Mouse (Mus musculus) left cerebral cortex, adult 2 months (tissue): ENCODE measurements around the gene Ankrd31. TPM values are rescaled to one million over a fixed set of nuclear protein-coding genes. Genes with fewer than 3 reads are reported as not detected.
A peak's percentile ranks its signal among the peaks of the same experiment; 100 is the strongest.
"Not testable (repeated sequence)": the region's sequence is repeated elsewhere in the genome, so short reads cannot be mapped to it uniquely, and the experiment has no call there.

Experiments used
- DNase-seq, 2 experiments: peaks; one replicate each; pipeline ENCODE4 v3.0.0; 2021 to 2022; ENCODE audit warnings: low spot score in 2 of 2, mixed read lengths in 1 of 2; ENCODE audit errors: extremely low spot score in 1 of 2
- H3K27ac ChIP-seq: fragments of 200-600 bp; 2 replicates; pipeline ENCODE4 v1.8.1; 2022
- H3K4me3 ChIP-seq: fragments of 200-600 bp; 2 replicates; pipeline ENCODE4 v1.8.1; 2022
- CTCF ChIP-seq: fragments of 200-600 bp; IDR thresholded peaks from 2 replicates; pipeline ENCODE4 v1.8.1; 2022; ENCODE audit warnings: antibody characterized with exemption, mild to moderate bottlenecking, moderate library complexity
- intact Hi-C: fragments of 180-260 bp; cut with DNase I; formaldehyde crosslinking; loops from one replicate; pipeline ENCODE4 v1.15.1; 2025
- total RNA-seq, 2 experiments: library from RNA; stranded (reverse); gene quantifications; 2 replicates each; pipeline ENCODE4 v1.2.3; 2021

Ankrd31 gene
- total RNA-seq, 2 experiments from 2014 or later, result 0.57 TPM; not detected in 1

GRCm38 (mm10) chr13:96927781-96928180 is 179.7 kb downstream of the Ankrd31 start:
- no peak overlapping the region for H3K4me3 ChIP-seq
- intact Hi-C loops, result loop anchor here (5.0 kb wide), 1 partner anchor 145 kb away; no protein-coding TSS in a partner anchor
- no peak for TF ChIP-seq CTCF
- no peak for DNase-seq
- H3K27ac ChIP-seq, result peak overlapping the region; percentile 57

DNA sequence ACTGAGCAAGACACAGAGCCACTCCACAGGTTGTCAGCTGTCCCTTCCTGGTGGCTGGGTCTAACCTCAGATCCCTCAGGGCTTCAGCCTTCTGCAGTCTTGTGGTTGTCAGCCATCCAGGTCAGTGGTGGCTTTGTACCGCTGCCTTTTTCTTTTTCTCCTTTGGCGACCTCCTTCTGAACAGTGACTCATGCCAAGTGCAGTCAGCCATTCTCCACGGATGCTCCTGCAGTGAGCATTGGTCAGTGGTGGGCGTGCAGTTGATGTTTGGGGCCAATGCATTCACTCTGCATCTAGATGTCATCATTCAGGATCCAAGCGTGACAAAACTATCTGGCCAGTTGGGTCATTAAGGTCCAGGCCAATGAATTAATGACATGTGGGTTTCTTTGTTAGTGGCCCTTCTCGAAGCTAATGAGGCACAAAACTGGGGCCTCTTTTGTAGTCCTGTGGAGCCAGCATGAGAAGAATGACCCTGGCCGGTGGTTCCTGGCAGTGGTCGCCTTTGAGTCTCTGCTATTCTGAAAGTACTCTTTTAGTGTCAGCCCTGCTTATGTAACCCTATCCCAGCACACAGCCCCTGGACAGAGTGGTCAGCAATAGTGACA is 180.5 kb downstream of the Ankrd31 start:
- no peak for DNase-seq
- Histone ChIP-seq H3K4me3 (no peak overlapping the region), H3K27ac (peak overlapping the region; percentile 57; the same call in 1 of the 2 replicates)
- no peak for TF ChIP-seq CTCF
- intact Hi-C loops, result loop anchor here (5.0 kb wide), 1 partner anchor 144 kb away; no protein-coding TSS in a partner anchor

- no peak for TF ChIP-seq CTCF
- intact Hi-C loops, result loop anchor here (2.0 kb wide), 2 partner anchors 76 to 248 kb away; no protein-coding TSS in a partner anchor
- Histone ChIP-seq H3K4me3 (no peak overlapping the region), H3K27ac (peak overlapping the region; percentile 72)
- peak; percentile 39 to 64 for DNase-seq
Measured at GRCm38 (mm10) chr13:96932745-96933144, 184.7 kb downstream of the Ankrd31 start.

DNA sequence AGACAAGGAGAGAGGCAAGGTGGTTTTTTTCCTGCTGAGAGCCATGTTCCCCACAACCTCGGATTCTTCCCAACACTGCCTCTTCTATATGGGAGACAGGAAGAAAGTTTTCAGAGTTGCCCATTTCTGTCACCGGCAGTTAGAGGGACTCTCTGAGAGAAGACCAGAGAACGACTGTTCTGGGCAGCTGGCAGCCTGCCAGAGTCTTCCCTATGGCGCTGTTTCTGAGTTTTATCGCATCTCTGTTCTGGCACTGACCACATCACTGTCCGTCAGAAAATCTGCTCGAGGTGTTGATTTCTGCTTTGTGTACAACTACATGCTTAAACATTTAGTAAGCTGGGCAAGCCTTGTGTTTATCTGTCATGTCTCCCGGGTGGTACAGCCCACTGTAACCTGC is 185.3 kb downstream of the Ankrd31 start:
- Histone ChIP-seq H3K27ac (peak overlapping the region; percentile 74), H3K4me3 (no peak overlapping the region)
- no peak for TF ChIP-seq CTCF
- DNase-seq, result no peak
- intact Hi-C loops, result loop anchor here (2.0 kb wide), 2 partner anchors 75 to 249 kb away; no protein-coding TSS in a partner anchor

DNA sequence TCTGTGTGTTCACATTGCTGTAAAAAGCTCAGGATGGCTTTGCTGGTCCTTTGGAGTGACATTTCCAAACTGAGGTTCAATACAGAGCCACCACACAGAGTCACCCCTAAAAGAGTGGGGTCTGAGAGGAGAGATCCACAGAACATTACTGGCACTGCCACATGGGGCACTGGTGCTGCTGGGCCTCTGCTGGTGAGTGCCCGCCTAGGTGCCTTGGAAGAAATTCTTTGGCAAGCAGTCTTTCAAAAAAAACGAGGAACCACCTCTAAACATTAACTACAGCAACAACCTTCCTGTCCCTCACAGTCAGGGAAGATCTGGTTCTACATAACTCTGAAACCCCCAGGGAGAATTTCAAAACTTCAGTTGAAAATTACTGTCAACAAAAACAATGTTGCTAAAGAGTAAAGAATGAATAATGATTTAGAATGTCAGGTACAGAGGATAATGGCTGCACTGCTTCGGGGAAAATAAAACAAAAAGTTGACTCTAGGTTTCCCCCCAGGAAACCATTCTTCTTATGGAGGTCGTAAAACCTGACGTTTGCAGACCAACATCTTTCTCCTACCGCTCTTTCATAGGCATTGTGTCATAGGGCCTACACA is 188.2 kb downstream of the Ankrd31 start:
- DNase-seq, result no peak
- no peak; the same call in 1 of the 2 replicates for TF ChIP-seq CTCF
- Histone ChIP-seq H3K27ac (no peak overlapping the region), H3K4me3 (no peak overlapping the region)
- intact Hi-C loops, result no loop called here

DNA sequence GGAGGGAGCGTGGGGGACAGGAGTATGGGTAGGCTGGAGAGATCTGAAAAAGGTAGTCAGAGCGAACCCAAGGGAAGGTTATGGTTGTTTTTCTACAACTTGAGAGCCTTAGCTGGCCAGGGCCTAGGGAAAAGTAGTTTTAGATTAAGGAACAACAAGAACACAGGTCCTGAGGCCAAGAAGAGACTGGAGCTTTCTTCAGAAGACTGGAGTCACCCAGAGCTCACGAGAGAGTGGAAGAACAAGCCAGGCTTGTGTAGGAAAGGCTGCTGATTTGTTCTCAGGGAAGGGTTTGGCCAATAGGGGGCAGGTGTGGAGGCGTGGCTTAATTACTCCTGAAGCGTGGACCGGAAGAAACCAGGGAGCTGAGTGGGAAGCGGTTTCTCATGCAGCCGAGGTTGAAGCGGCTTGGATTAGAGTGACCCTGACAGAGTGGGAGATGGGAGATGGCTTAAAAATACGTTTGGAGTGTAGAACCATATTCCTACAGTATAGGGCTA is 189.0 kb downstream of the Ankrd31 start:
- no peak for DNase-seq
- Histone ChIP-seq H3K27ac (no peak overlapping the region), H3K4me3 (no peak overlapping the region)
- intact Hi-C loops, result no loop called here
- TF ChIP-seq CTCF, result no peak; the same call in 1 of the 2 replicates

DNA sequence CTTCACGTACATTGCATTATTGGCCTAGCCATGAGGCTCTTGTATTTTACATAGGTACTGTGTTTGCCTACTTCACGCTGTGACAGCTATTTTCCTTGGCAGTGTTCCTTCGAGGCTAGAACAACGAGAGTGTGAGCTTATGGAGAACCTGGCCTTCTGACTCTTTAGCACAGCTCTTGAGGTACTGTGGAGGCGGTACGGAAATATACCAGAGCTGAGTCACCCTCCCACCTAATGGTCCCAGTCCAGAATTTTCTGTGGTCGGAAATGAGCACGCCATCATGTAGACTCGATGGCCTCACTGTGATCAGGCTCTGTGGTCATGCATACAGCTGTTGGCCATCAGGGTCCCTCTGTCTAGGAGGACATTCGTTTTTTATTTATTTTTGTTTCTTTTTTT is 191.6 kb downstream of the Ankrd31 start:
- DNase-seq, result no peak
- intact Hi-C loops, result no loop called here
- Histone ChIP-seq H3K4me3 (no peak overlapping the region), H3K27ac (no peak overlapping the region; the same call in 1 of the 2 replicates)
- TF ChIP-seq CTCF, result no peak

- intact Hi-C loops, result not testable (repeated sequence)
Measured at GRCm38 (mm10) chr13:96941481-96941880, 193.4 kb downstream of the Ankrd31 start.

GRCm38 (mm10) chr13:96943571-96943970 is 195.5 kb downstream of the Ankrd31 start:
- no peak for TF ChIP-seq CTCF
- H3K27ac ChIP-seq, result peak overlapping the region; percentile 44; the same call in 1 of the 2 replicates
- peak in 1 of 2 experiments; percentile 53 for DNase-seq

More at GRCm38 (mm10) chr13:96941481-96941880, 193.4 kb downstream of the Ankrd31 start:
- not testable (repeated sequence) for DNase-seq, H3K27ac ChIP-seq, H3K4me3 ChIP-seq

DNA sequence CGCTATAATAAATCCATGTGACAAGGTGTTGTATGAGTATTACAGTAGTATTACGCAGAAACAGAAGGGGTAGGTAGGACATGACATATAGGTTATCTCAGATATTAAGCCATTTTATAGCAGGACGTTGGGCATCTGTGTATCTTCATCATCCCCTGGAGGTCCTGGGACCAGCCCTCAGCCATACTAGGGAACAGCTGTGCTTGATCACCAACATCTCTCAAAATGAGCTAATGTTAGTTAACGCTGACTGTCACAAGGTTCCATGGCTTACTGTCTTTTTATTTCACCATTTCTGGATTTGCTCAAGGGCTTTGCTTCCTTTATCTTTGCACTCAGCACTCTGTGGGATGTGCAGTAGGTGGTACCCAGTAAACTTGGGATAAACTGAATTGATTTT is 197.7 kb downstream of the Ankrd31 start:
- DNase-seq, result no peak
- intact Hi-C loops, result no loop called here
- Histone ChIP-seq H3K4me3 (no peak overlapping the region), H3K27ac (no peak overlapping the region)
- TF ChIP-seq CTCF, result no peak

More at GRCm38 (mm10) chr13:96943571-96943970, 195.5 kb downstream of the Ankrd31 start:
- intact Hi-C loops, result no loop called here
- H3K4me3 ChIP-seq, result no peak overlapping the region

GRCm38 (mm10) chr13:96947722-96948121 is 199.7 kb downstream of the Ankrd31 start:
- DNase-seq, result no peak
- intact Hi-C loops, result no loop called here

DNA sequence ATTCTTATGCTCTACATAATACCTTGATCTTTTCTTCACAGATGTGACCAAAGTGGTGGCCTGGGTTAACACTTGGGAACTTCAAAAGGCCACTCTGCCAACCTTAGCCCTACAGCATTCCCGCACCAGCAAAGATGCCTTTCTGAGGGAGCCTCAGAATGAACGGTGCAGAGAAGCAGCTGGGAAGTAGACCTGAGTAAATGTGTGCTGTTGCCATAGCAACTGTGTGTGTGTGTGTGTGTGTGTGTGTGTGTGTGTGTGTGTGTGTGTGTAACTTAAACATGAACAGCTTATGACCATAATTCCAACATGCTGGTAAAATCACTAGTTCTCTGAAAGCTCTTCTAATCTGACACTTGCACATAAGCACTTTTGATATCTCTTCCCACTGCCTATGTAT is 203.8 kb downstream of the Ankrd31 start:
- no peak overlapping the region for H3K27ac ChIP-seq
- intact Hi-C loops, result no loop called here
- DNase-seq, result no peak
- no peak overlapping the region for H3K4me3 ChIP-seq
- no peak for TF ChIP-seq CTCF

More at GRCm38 (mm10) chr13:96947722-96948121, 199.7 kb downstream of the Ankrd31 start:
- no peak overlapping the region for H3K27ac ChIP-seq
- no peak overlapping the region for H3K4me3 ChIP-seq
- no peak for TF ChIP-seq CTCF
